Mouse (Mus musculus): ENCODE results near the gene Cubn.

Cubn gene

GRCm38 (mm10) chr2:13484566-13484965 lies 7.0 kb downstream of the Cubn start:
- no peak for ATAC-seq (ENCODE audit: low TSS enrichment)

- no peak for ATAC-seq (ENCODE audit: low TSS enrichment)
Measured at GRCm38 (mm10) chr2:13480744-13481143, 10.9 kb downstream of the Cubn start.

GRCm38 (mm10) chr2:13479165-13479564 lies 12.4 kb downstream of the Cubn start:
- ATAC-seq (ENCODE audit: low TSS enrichment): no peak

- no peak for ATAC-seq (ENCODE audit: low TSS enrichment)
Measured at GRCm38 (mm10) chr2:13470108-13470507, 21.5 kb downstream of the Cubn start.

- no peak for ATAC-seq (ENCODE audit: low TSS enrichment)
Measured at GRCm38 (mm10) chr2:13469641-13470040, 22.0 kb downstream of the Cubn start.

- ATAC-seq (ENCODE audit: low TSS enrichment): no peak
Measured at GRCm38 (mm10) chr2:13466685-13467084, 24.9 kb downstream of the Cubn start.

- ATAC-seq (ENCODE audit: low TSS enrichment): no peak
Measured at GRCm38 (mm10) chr2:13458088-13458487, 33.5 kb downstream of the Cubn start.

GRCm38 (mm10) chr2:13456821-13457220 lies 34.8 kb downstream of the Cubn start:
- ATAC-seq (ENCODE audit: low TSS enrichment): no peak

- ATAC-seq (ENCODE audit: low TSS enrichment): no peak
Measured at GRCm38 (mm10) chr2:13451495-13452491, 39.8 kb downstream of the Cubn start.

GRCm38 (mm10) chr2:13450895-13451294 lies 40.7 kb downstream of the Cubn start:
- no peak for ATAC-seq (ENCODE audit: low TSS enrichment)

- no peak for ATAC-seq (ENCODE audit: low TSS enrichment)
Measured at GRCm38 (mm10) chr2:13450470-13450869, 41.1 kb downstream of the Cubn start.

GRCm38 (mm10) chr2:13445156-13445555 lies 46.5 kb downstream of the Cubn start:
- ATAC-seq (ENCODE audit: low TSS enrichment): no peak

GRCm38 (mm10) chr2:13438983-13439382 lies 52.6 kb downstream of the Cubn start:
- no peak for ATAC-seq (ENCODE audit: low TSS enrichment)

- no peak for ATAC-seq (ENCODE audit: low TSS enrichment)
Measured at GRCm38 (mm10) chr2:13438275-13438845, 53.3 kb downstream of the Cubn start.

- no peak for ATAC-seq (ENCODE audit: low TSS enrichment)
Measured at GRCm38 (mm10) chr2:13432002-13432401, 59.6 kb downstream of the Cubn start.

- ATAC-seq (ENCODE audit: low TSS enrichment): no peak
Measured at GRCm38 (mm10) chr2:13421974-13422760, 69.4 kb downstream of the Cubn start.

GRCm38 (mm10) chr2:13416765-13417524 lies 74.7 kb downstream of the Cubn start:
- ATAC-seq (ENCODE audit: low TSS enrichment): peak; percentile 79

GRCm38 (mm10) chr2:13413520-13414178 lies 78.0 kb downstream of the Cubn start:
- ATAC-seq (ENCODE audit: low TSS enrichment): no peak

GRCm38 (mm10) chr2:13410660-13411059 lies 81.0 kb downstream of the Cubn start:
- no peak for ATAC-seq (ENCODE audit: low TSS enrichment)

- ATAC-seq (ENCODE audit: low TSS enrichment): peak; percentile 72
Measured at GRCm38 (mm10) chr2:13409767-13410519, 81.7 kb downstream of the Cubn start.
